Mouse (Mus musculus): ENCODE data around the gene Plcb1. TPM values are rescaled to one million over a fixed set of nuclear protein-coding genes. Genes with fewer than 3 reads are reported as not detected.

The Plcb1 gene
- polyA plus RNA-seq, 1 experiment from 2014 or later: 7.7 TPM

- no peaks in the 10 kb centered on the region for H3K36me3 ChIP-seq (ENCODE audit: control insufficient read depth, insufficient read depth)
- no peaks in the 10 kb centered on the region for H3K4me1 ChIP-seq (replicated peaks; ENCODE audit: control insufficient read depth, insufficient read depth, low read length)
- no peak overlapping the region for H3K9ac ChIP-seq (ENCODE audit: low read depth, low read length)
- no peak for TF ChIP-seq CTCF (IDR thresholded peaks at IDR 0.05; ENCODE audit: low read depth)
- H3K9me3 ChIP-seq (ENCODE audit: control insufficient read depth): no peaks in the 10 kb centered on the region
- no peak for ATAC-seq
- H3K4me3 ChIP-seq (ENCODE audit: low read depth, low read length): no peak overlapping the region
- H3K27ac ChIP-seq (ENCODE audit: low read depth, low read length): no peak overlapping the region
- H3K4me2 ChIP-seq (replicated peaks; ENCODE audit: low read depth): no peak overlapping the region
- H3K27me3 ChIP-seq (replicated peaks; ENCODE audit: control insufficient read depth, insufficient read depth, low read length): no peaks in the 10 kb centered on the region
These were observed 143.6 kb downstream of the Plcb1 start for GRCm38 (mm10) chr2:134929452-134929851.

GRCm38 (mm10) chr2:134930961-134931360 is 145.1 kb downstream of the Plcb1 start:
- Histone ChIP-seq H3K9ac (ENCODE audit: low read depth, low read length) (no peak overlapping the region), H3K4me1 (replicated peaks; ENCODE audit: control insufficient read depth, insufficient read depth, low read length) (no peaks in the 10 kb centered on the region), H3K27me3 (replicated peaks; ENCODE audit: control insufficient read depth, insufficient read depth, low read length) (no peaks in the 10 kb centered on the region), H3K9me3 (ENCODE audit: control insufficient read depth) (no peaks in the 10 kb centered on the region), H3K27ac (ENCODE audit: low read depth, low read length) (no peak overlapping the region), H3K36me3 (ENCODE audit: control insufficient read depth, insufficient read depth) (no peaks in the 10 kb centered on the region), H3K4me3 (ENCODE audit: low read depth, low read length) (no peak overlapping the region), H3K4me2 (replicated peaks; ENCODE audit: low read depth) (no peak overlapping the region)
- no peak for ATAC-seq
- TF ChIP-seq CTCF (IDR thresholded peaks at IDR 0.05; ENCODE audit: low read depth): no peak
- WGBS: 71% methylated on average over 4 of the region's 4 CpGs

GRCm38 (mm10) chr2:134931756-134932421 is 146.0 kb downstream of the Plcb1 start:
- Histone ChIP-seq H3K27me3 (replicated peaks; ENCODE audit: control insufficient read depth, insufficient read depth, low read length) (no peaks in the 10 kb centered on the region), H3K9me3 (ENCODE audit: control insufficient read depth) (no peaks in the 10 kb centered on the region), H3K9ac (ENCODE audit: low read depth, low read length) (no peak overlapping the region), H3K36me3 (ENCODE audit: control insufficient read depth, insufficient read depth) (no peaks in the 10 kb centered on the region), H3K4me1 (replicated peaks; ENCODE audit: control insufficient read depth, insufficient read depth, low read length) (no peaks in the 10 kb centered on the region), H3K4me3 (ENCODE audit: low read depth, low read length) (no peak overlapping the region), H3K27ac (ENCODE audit: low read depth, low read length) (no peak overlapping the region), H3K4me2 (replicated peaks; ENCODE audit: low read depth) (no peak overlapping the region)
- no peak for TF ChIP-seq CTCF (IDR thresholded peaks at IDR 0.05; ENCODE audit: low read depth)
- 35% methylated on average over 5 of the region's 5 CpGs for WGBS
- ATAC-seq: no peak

DNA sequence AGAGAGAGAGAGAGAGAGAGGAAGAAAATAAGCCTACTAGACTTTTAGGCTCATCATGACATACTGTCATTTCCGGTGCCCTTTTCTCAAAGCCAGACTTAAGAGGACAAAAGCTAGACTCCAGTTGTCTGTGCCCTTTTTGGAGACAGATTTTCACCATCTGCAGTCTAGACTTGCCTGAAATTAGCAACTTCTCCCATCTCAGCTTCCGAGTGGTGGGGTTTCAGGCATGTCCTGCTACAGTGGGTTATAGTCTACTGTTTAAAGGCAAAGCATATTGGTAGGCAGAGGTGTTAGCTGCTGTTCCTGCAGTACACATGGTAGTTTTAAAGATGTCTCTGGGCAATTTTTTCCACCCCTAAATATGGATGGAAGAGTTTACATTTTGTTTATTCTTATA is 149.6 kb downstream of the Plcb1 start:
- H3K36me3 ChIP-seq (ENCODE audit: control insufficient read depth, insufficient read depth): no peaks in the 10 kb centered on the region
- no peak overlapping the region for H3K4me3 ChIP-seq (ENCODE audit: low read depth, low read length)
- WGBS: 95% methylated on average over 2 of the region's 2 CpGs
- TF ChIP-seq CTCF (IDR thresholded peaks at IDR 0.05; ENCODE audit: low read depth): no peak
- H3K27ac ChIP-seq (ENCODE audit: low read depth, low read length): no peak overlapping the region
- H3K4me2 ChIP-seq (replicated peaks; ENCODE audit: low read depth): no peak overlapping the region
- H3K27me3 ChIP-seq (replicated peaks; ENCODE audit: control insufficient read depth, insufficient read depth, low read length): no peaks in the 10 kb centered on the region
- no peaks in the 10 kb centered on the region for H3K9me3 ChIP-seq (ENCODE audit: control insufficient read depth)
- no peaks in the 10 kb centered on the region for H3K4me1 ChIP-seq (replicated peaks; ENCODE audit: control insufficient read depth, insufficient read depth, low read length)
- ATAC-seq: no peak
- H3K9ac ChIP-seq (ENCODE audit: low read depth, low read length): no peak overlapping the region

DNA sequence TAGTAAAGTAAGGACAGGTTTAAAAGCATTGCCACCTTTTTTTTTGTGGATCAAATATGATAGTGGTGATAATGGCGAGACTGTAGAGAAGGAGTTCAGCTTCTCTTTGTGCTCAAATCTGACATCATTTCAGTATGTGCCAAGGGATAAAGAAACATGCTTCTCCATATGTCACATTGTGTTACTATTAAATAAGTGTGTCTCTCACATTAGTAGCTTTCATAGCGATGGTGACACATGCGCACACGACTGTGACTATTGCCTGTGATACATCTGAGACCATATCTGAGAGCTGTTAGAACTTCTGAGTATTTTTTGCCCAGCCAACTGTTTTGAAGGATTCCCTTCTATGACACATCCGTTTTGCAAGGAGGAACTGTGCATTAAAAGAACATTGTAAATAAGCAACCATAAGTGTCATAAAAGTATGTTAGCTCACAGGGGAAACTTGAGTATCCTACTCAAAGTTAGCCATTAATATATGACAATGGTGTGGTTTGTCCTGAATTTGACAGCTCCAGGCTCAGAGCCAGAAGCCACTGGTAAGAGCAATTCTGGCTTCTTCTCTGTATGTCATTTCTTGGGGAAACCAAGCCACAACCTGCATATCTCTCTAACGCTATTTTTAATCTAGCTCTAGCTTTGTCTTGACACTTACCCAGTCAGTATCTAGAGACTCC is 150.2 kb downstream of the Plcb1 start:
- H3K27ac ChIP-seq (ENCODE audit: low read depth, low read length): no peak overlapping the region
- 75% methylated on average over 6 of the region's 6 CpGs for WGBS
- H3K9me3 ChIP-seq (ENCODE audit: control insufficient read depth): no peaks in the 10 kb centered on the region
- ATAC-seq: no peak
- H3K4me3 ChIP-seq (ENCODE audit: low read depth, low read length): no peak overlapping the region
- no peak overlapping the region for H3K4me2 ChIP-seq (replicated peaks; ENCODE audit: low read depth)
- H3K36me3 ChIP-seq (ENCODE audit: control insufficient read depth, insufficient read depth): no peaks in the 10 kb centered on the region
- TF ChIP-seq CTCF (IDR thresholded peaks at IDR 0.05; ENCODE audit: low read depth): no peak
- no peaks in the 10 kb centered on the region for H3K4me1 ChIP-seq (replicated peaks; ENCODE audit: control insufficient read depth, insufficient read depth, low read length)
- no peaks in the 10 kb centered on the region for H3K27me3 ChIP-seq (replicated peaks; ENCODE audit: control insufficient read depth, insufficient read depth, low read length)
- H3K9ac ChIP-seq (ENCODE audit: low read depth, low read length): no peak overlapping the region

- 39% methylated on average over 1 of the region's 1 CpGs for WGBS
- Histone ChIP-seq H3K27me3 (replicated peaks; ENCODE audit: control insufficient read depth, insufficient read depth, low read length) (no peaks in the 10 kb centered on the region), H3K4me2 (replicated peaks; ENCODE audit: low read depth) (no peak overlapping the region), H3K9ac (ENCODE audit: low read depth, low read length) (no peak overlapping the region), H3K9me3 (ENCODE audit: control insufficient read depth) (no peaks in the 10 kb centered on the region), H3K27ac (ENCODE audit: low read depth, low read length) (no peak overlapping the region), H3K36me3 (ENCODE audit: control insufficient read depth, insufficient read depth) (no peaks in the 10 kb centered on the region), H3K4me3 (ENCODE audit: low read depth, low read length) (no peak overlapping the region), H3K4me1 (replicated peaks; ENCODE audit: control insufficient read depth, insufficient read depth, low read length) (no peaks in the 10 kb centered on the region)
- no peak for ATAC-seq
- TF ChIP-seq CTCF (IDR thresholded peaks at IDR 0.05; ENCODE audit: low read depth): no peak
These were observed 151.8 kb downstream of the Plcb1 start for GRCm38 (mm10) chr2:134937666-134938065.
